Mouse (Mus musculus) CH12.LX (cell line): ENCODE results near the gene Gm20388. TPM values are rescaled to one million over a fixed set of nuclear protein-coding genes. Genes with fewer than 3 reads are reported as not detected.

Source experiments
- DNase-seq: peaks from one replicate; pipeline ENCODE4 v3.0.0-alpha.2; 2013; ENCODE audit errors: extremely low read depth
- H3K27ac ChIP-seq: 2 replicates; pipeline ENCODE4 v1.5.1; 2012; ENCODE audit warnings: low read depth, mild to moderate bottlenecking, control low read depth, moderate library complexity; ENCODE audit not compliant: insufficient read depth
- H3K27me3 ChIP-seq: replicated peaks from 2 replicates; pipeline ENCODE3; 2012; ENCODE audit warnings: inconsistent platforms
- H3K36me3 ChIP-seq, 2 experiments: replicated peaks in 1 of 2; 2 replicates each; pipeline versions ENCODE3 to v1.6.1; 2012; ENCODE audit warnings: inconsistent platforms in 1 of 2, low read length in 1 of 2, mild to moderate bottlenecking in 1 of 2, mixed read lengths in 1 of 2, moderate library complexity in 1 of 2; ENCODE audit not compliant: control insufficient read depth in 1 of 2, insufficient read depth in 1 of 2
- H3K4me1 ChIP-seq, 2 experiments: 2 replicates each; pipeline ENCODE4 v1.6.1; 2012; ENCODE audit warnings: inconsistent platforms in 1 of 2, moderate library complexity in 1 of 2; ENCODE audit not compliant: insufficient read depth in 2 of 2, control insufficient read depth in 1 of 2
- H3K4me2 ChIP-seq: 2 replicates; pipeline ENCODE4 v1.6.1; 2012; ENCODE audit warnings: low read depth, mild to moderate bottlenecking, control low read depth; ENCODE audit not compliant: poor library complexity, insufficient read depth, severe bottlenecking
- H3K4me3 ChIP-seq, 3 experiments: fragments of 150-350 bp in 1 of 3; sonication (generic) in 1 of 3; replicated peaks in 1 of 3; 2 replicates each; pipeline versions ENCODE3 to v1.5.1; 2011 to 2012; ENCODE audit warnings: low read depth in 2 of 3, low read length in 2 of 3, mild to moderate bottlenecking in 2 of 3, moderate library complexity in 2 of 3, control low read depth in 1 of 3, improper control_type of control experiment in 1 of 3, inconsistent platforms in 1 of 3, mixed read lengths in 1 of 3; ENCODE audit not compliant: poor library complexity in 1 of 3
- H3K79me2 ChIP-seq: replicated peaks from 2 replicates; pipeline ENCODE4 v1.6.1; 2012; ENCODE audit warnings: mild to moderate bottlenecking, moderate library complexity; ENCODE audit not compliant: control insufficient read depth, poor library complexity, insufficient read depth, severe bottlenecking; ENCODE audit errors: extremely low read depth
- H3K9ac ChIP-seq: 2 replicates; pipeline ENCODE4 v1.6.1; 2012; ENCODE audit warnings: low read depth, mild to moderate bottlenecking, control low read depth, moderate library complexity; ENCODE audit not compliant: insufficient read depth
- H3K9me3 ChIP-seq: replicated peaks from 2 replicates; pipeline ENCODE3; 2012; ENCODE audit warnings: low read length, inconsistent platforms, mixed read lengths
- BHLHE40 ChIP-seq: IDR thresholded peaks from 2 replicates; pipeline ENCODE4 v1.6.1; 2011; ENCODE audit warnings: mild to moderate bottlenecking, low read depth, low read length, improper control_type of control experiment
- CHD1 ChIP-seq: IDR thresholded peaks from 2 replicates; pipeline ENCODE4 v1.6.1; 2012; ENCODE audit warnings: low read depth, low read length, improper control_type of control experiment, inconsistent platforms
- CHD2 ChIP-seq: IDR thresholded peaks from 2 replicates; pipeline ENCODE4 v1.6.1; 2011; ENCODE audit warnings: low read length, improper control_type of control experiment
- CTCF ChIP-seq, 2 experiments: IDR thresholded peaks in 1 of 2; conservative IDR thresholded peaks in 1 of 2; 2 replicates each; pipeline ENCODE4 v1.5.1; 2011 to 2012; ENCODE audit warnings: low read depth in 2 of 2, low read length in 2 of 2, improper control_type of control experiment in 1 of 2, inconsistent platforms in 1 of 2, mild to moderate bottlenecking in 1 of 2, moderate library complexity in 1 of 2
- E2F4 ChIP-seq: IDR thresholded peaks from 2 replicates; pipeline ENCODE4 v1.6.1; 2011; ENCODE audit warnings: low read depth, low read length, improper control_type of control experiment; ENCODE audit not compliant: insufficient replicate concordance
- EP300 ChIP-seq: IDR thresholded peaks from 2 replicates; pipeline ENCODE4 v1.6.1; 2011; ENCODE audit warnings: low read length, improper control_type of control experiment
- IRF4 ChIP-seq: IDR thresholded peaks from 2 replicates; pipeline ENCODE4 v1.6.1; 2014; ENCODE audit warnings: low read depth, mild to moderate bottlenecking, inconsistent platforms, low read length, improper control_type of control experiment
- JUND ChIP-seq: conservative IDR thresholded peaks from 2 replicates; pipeline ENCODE4 v1.6.1; 2011; ENCODE audit warnings: low read depth, low read length, improper control_type of control experiment
- KAT2A ChIP-seq: IDR thresholded peaks from 2 replicates; pipeline ENCODE4 v1.6.1; 2012; ENCODE audit warnings: low read length, improper control_type of control experiment, inconsistent platforms; ENCODE audit not compliant: insufficient replicate concordance
- MAFK ChIP-seq: IDR thresholded peaks from 2 replicates; pipeline ENCODE4 v1.6.1; 2011; ENCODE audit warnings: low read length, improper control_type of control experiment; ENCODE audit not compliant: insufficient replicate concordance
- MAX ChIP-seq: IDR thresholded peaks from 2 replicates; pipeline ENCODE4 v1.6.1; 2011; ENCODE audit warnings: low read length, improper control_type of control experiment
- MEF2A ChIP-seq: IDR thresholded peaks from 2 replicates; pipeline ENCODE4 v1.6.1; 2014; ENCODE audit warnings: low read depth, mild to moderate bottlenecking, inconsistent platforms, low read length, improper control_type of control experiment, borderline replicate concordance
- MYC ChIP-seq: IDR thresholded peaks from 2 replicates; pipeline ENCODE4 v1.6.1; 2011; ENCODE audit warnings: low read depth, mild to moderate bottlenecking, improper control_type of control experiment, low read length
- NELFE ChIP-seq: IDR thresholded peaks from 2 replicates; pipeline ENCODE4 v1.6.1; 2011; ENCODE audit warnings: low read depth, low read length, improper control_type of control experiment
- NRF1 ChIP-seq: IDR thresholded peaks from 2 replicates; pipeline ENCODE4 v1.6.1; 2014; ENCODE audit warnings: low read depth, mild to moderate bottlenecking, inconsistent platforms, low read length, improper control_type of control experiment, moderate library complexity
- POLR2A ChIP-seq: IDR thresholded peaks from 2 replicates; pipeline ENCODE4 v1.6.1; 2011; ENCODE audit warnings: low read depth, mild to moderate bottlenecking, improper control_type of control experiment, low read length
- RCOR1 ChIP-seq: conservative IDR thresholded peaks from 2 replicates; pipeline ENCODE4 v1.6.1; 2012; ENCODE audit warnings: low read depth, mild to moderate bottlenecking, inconsistent platforms, low read length, improper control_type of control experiment
- SIN3A ChIP-seq: IDR thresholded peaks from 2 replicates; pipeline ENCODE4 v1.6.1; 2012; ENCODE audit warnings: low read length, improper control_type of control experiment, inconsistent platforms
- SMC3 ChIP-seq: IDR thresholded peaks from 2 replicates; pipeline ENCODE4 v1.6.1; 2011; ENCODE audit warnings: low read depth, low read length, improper control_type of control experiment
- USF1 ChIP-seq: IDR thresholded peaks from 2 replicates; pipeline ENCODE4 v1.6.1; 2014; ENCODE audit warnings: low read depth, mild to moderate bottlenecking, inconsistent platforms, low read length, improper control_type of control experiment
- USF2 ChIP-seq: conservative IDR thresholded peaks from 2 replicates; pipeline ENCODE4 v1.6.1; 2011; ENCODE audit warnings: low read depth, low read length, improper control_type of control experiment
- ZC3H11A ChIP-seq: IDR thresholded peaks from 2 replicates; pipeline ENCODE4 v1.6.1; 2012; ENCODE audit warnings: low read depth, mild to moderate bottlenecking, inconsistent platforms, low read length, improper control_type of control experiment
- ZKSCAN1 ChIP-seq: IDR thresholded peaks from 2 replicates; pipeline ENCODE4 v1.6.1; 2012; ENCODE audit warnings: low read depth, inconsistent platforms, low read length, improper control_type of control experiment, borderline replicate concordance
- ZMIZ1 ChIP-seq: IDR thresholded peaks from 2 replicates; pipeline ENCODE4 v1.6.1; 2012; ENCODE audit warnings: low read depth, mild to moderate bottlenecking, inconsistent platforms, low read length, improper control_type of control experiment
- ZNF384 ChIP-seq: IDR thresholded peaks from 2 replicates; pipeline ENCODE4 v1.6.1; 2012; ENCODE audit warnings: low read depth, low read length, improper control_type of control experiment, inconsistent platforms
- dilution Hi-C: fragments of 300-500 bp; cut with MboI; formaldehyde crosslinking; loops from 2 replicates; pipeline ENCODE4 v1.14.3; 2020; ENCODE audit warnings: low sequenced_read_pairs; ENCODE audit not compliant: extremely low pct_unique_long_range_greater_than_20kb, extremely low pct_ligation_motif_present
- in situ Hi-C: fragments of 300-500 bp; cut with MboI; formaldehyde crosslinking; loops from 3 replicates; pipeline ENCODE4 v1.14.3; 2019; ENCODE audit warnings: low sequenced_read_pairs, low pct_ligation_motif_present, low pct_unique_long_range_greater_than_20kb, mixed read lengths
- polyA plus RNA-seq: library from polyadenylated mRNA; unstranded; fragments of >175 nt; gene quantifications from 2 replicates; pipeline ENCODE4 v1.2.1, GENCODE M21; 2012; ENCODE audit warnings: low read depth; ENCODE audit not compliant: insufficient read length
- total RNA-seq, 2 experiments: library from RNA; depleted of rRNA; stranded (reverse); fragments of 300-350 nt in 1 of 2; fragments of >200 nt in 1 of 2; gene quantifications; 2 replicates each; pipeline ENCODE4 v1.2.3; 2012 to 2014

Gene Gm20388
- total and polyA plus RNA-seq, 3 experiments: 14.8 to 26.3 (median 22.2) TPM

DNA sequence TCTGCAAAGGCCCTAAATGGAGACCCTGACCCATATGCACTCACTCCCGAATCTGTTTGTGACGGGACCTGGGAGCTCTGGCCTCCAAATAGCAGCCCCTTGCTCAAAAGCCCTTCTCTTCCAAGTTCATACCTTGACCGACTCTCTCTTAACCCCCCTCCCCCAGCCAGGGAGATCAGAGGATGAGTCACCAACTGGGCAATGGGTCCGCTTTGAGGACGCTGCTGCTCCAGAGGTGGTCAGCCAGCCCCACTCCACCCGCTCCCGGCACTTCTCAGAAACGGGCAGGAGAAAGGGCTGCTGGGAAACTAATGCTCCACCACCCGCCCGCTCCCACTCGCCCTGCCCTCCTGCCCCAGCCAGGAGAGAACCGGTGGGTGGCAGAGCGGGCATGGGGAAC, 1165.3 kb downstream of the Gm20388 start:
- no peak for DNase-seq
- peaks cover 5% of the 10 kb centered on the region for H3K9me3 ChIP-seq
- H3K9ac ChIP-seq: no peak overlapping the region
- peaks cover 95% of the 10 kb centered on the region for H3K27me3 ChIP-seq
- no peak overlapping the region for H3K4me3 ChIP-seq
- no peak overlapping the region for H3K27ac ChIP-seq
- dilution Hi-C loops: no loop called here
- H3K79me2 ChIP-seq: no peaks in the 10 kb centered on the region
- no peaks in the 10 kb centered on the region for H3K36me3 ChIP-seq
- H3K4me2 ChIP-seq: 0 out of 2 replicates have a peak overlapping the region, but pooled peaks have one; percentile 0
- no peak for TF ChIP-seq NELFE
- no peak for TF ChIP-seq ZC3H11A
- no peak for TF ChIP-seq IRF4
- TF ChIP-seq MEF2A: no peak
- TF ChIP-seq EP300: no peak
- no peak for TF ChIP-seq ZKSCAN1
- no peak for TF ChIP-seq MAX
- no peak for TF ChIP-seq JUND
- no peak for TF ChIP-seq NRF1
- no peak for TF ChIP-seq CHD1
- TF ChIP-seq ZNF384: no peak
- TF ChIP-seq, all 38 proteins: peak for 0
- no peaks in the 10 kb centered on the region for H3K4me1 ChIP-seq
- in situ Hi-C loops: no loop called here

- no peaks in the 10 kb centered on the region for H3K4me1 ChIP-seq
- no peak overlapping the region for H3K27ac ChIP-seq
- peaks cover 94% of the 10 kb centered on the region for H3K27me3 ChIP-seq
- no peak overlapping the region for H3K4me3 ChIP-seq
- H3K79me2 ChIP-seq: no peaks in the 10 kb centered on the region
- H3K9me3 ChIP-seq: peaks cover 5% of the 10 kb centered on the region
- no peak overlapping the region for H3K9ac ChIP-seq
- no peaks in the 10 kb centered on the region for H3K36me3 ChIP-seq
- dilution Hi-C loops: no loop called here
- in situ Hi-C loops: no loop called here
- no peak overlapping the region for H3K4me2 ChIP-seq
- TF ChIP-seq MYC (no peak), BHLHE40 (no peak), SMC3 (no peak), NRF1 (no peak), USF2 (no peak), MAX (no peak), KAT2A (no peak), CTCF (conservative IDR thresholded peaks at IDR 0.05 in 1 of 2, IDR thresholded peaks at IDR 0.05 in 1 of 2; ENCODE audit: low read depth in 2 of 2, low read length in 2 of 2) (no peak), USF1 (no peak), CHD2 (no peak), SIN3A (no peak), ZKSCAN1 (no peak), RCOR1 (no peak), MAFK (no peak), POLR2A (no peak), ZC3H11A (no peak), E2F4 (no peak), ZMIZ1 (no peak), ZNF384 (no peak)
- TF ChIP-seq, all 38 proteins: peak for 0
- no peak for DNase-seq
Measured at GRCm38 (mm10) chr8:121076555-121076954, 1165.9 kb downstream of the Gm20388 start.
